Mouse (Mus musculus): ENCODE data around the gene Olfr729.

Gene Olfr729
- long read RNA-seq, experiment 1 = 0 reads
- long read RNA-seq, experiment 2 = 0 reads

DNA sequence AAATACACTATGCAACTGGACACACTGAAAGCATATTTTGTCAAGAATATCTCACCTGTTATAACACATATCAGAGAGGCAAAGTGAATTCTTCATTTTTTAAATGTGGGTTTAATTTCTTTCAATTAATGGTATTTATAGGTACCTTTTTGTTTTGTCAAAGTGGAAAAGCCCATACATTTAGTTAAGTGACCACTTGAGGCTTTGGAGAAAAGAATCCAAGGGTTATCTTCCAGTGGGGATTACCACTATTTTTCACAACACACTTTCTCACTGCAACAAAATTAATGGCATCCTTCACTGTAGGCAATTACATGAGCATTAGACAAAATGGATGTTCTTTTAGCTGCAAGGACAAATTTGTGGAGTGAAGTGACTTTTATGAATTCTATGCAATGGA lies at the start of gene Olfr729:
Olfr729 (minus strand) TSS at position 101 of the 400 bp plus-strand sequence.
- intact Hi-C loops (cut with DNase I) = no loop called here

DNA sequence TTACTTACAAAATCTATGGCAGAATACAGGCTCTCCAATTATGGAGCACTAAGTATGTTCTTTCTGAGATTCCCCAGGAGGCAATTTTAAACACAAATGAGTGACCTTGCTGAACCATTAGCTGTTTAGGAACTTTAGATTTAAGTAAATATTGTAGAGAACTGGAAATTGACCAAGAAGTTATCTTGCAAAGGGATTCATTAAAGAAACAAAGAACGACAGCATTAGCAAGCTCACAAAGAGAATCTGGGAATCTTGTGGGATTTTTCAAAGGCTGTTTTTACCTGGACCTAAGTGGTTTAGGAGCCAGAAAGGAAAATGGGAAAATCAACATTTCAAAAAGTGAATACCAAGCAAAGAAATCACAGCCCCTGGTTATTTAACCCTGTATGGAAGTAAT lies 35.4 kb upstream of the Olfr729 start, which contains the start of gene Olfr730:
Olfr730 (minus strand) TSS at position 101 of the 400 bp plus-strand sequence.
- intact Hi-C loops (cut with DNase I) = no loop called here

DNA sequence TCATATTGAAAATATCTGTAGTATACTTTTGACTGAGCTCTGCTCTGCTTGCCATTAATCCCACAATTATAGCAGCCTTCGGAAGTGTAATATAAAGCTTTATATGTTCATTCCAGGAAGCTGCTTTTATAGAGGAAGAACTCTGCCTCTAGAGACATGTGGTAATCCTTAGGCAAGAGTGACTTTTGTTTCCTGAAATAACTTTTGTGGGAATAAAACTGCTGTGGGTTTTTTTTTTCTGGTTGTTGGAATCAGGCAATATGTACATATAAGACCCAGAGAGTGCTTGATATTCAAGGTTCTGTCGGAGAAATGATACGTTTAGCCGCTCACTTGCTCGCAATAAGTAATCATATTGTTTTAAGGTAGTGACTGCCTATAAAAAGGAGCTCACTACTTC lies 10.1 kb downstream of the Olfr729 start, which contains the start of gene Olfr728:
Olfr728 (minus strand) TSS at position 101 of the 400 bp plus-strand sequence.
- intact Hi-C loops (cut with DNase I) = no loop called here

DNA sequence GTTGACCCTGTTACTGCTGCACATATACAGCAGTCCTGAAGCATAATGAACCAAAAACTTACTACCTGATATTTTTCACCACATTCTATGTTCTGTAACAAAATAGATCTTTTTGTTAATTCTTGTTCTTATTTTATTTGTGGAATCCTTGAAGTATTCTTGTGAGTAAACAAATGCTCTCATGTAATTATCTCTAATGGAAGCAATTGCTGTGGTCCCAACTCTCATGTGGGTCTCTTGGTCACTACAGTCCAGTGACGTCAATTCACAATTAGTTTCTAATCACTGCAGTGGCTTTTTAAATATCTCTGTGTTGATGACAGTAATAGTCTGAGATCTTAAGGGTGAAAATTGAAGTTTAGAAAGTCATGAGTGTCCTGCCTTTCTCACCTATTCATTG lies 29.8 kb downstream of the Olfr729 start, which contains the start of gene Olfr727:
Olfr727 (plus strand) TSS at position 301 of the 400 bp plus-strand sequence.
- intact Hi-C loops (cut with DNase I) = no loop called here
